Mouse (Mus musculus) heart, adult 18-20 months (tissue): ENCODE results near the gene Cdk4. TPM values are rescaled to one million over a fixed set of nuclear protein-coding genes. Genes with fewer than 3 reads are reported as not detected.
A peak's percentile ranks its signal among the peaks of the same experiment; 100 is the strongest.

Source experiments
- DNase-seq, 2 experiments: peaks; one replicate each; pipeline ENCODE4 v3.0.0; 2021 to 2022; ENCODE audit warnings: mixed read lengths in 1 of 2
- long read RNA-seq, 2 experiments: library from polyadenylated mRNA; stranded (forward); transcript quantifications; one replicate each; pipeline ENCODE4 v2.0.0; 2021
- total RNA-seq, 2 experiments: library from RNA; stranded (reverse); gene quantifications; 2 replicates each; pipeline ENCODE4 v1.2.3; 2021

Gene Cdk4
- 10 to 100 TPM; 81.5 to 84.1 TPM for total RNA-seq
- long read RNA-seq, experiment 1, transcript Cdk4-201 (8 exons, 2,053 nt), result major isoform, 42 of 56 reads
- long read RNA-seq, experiment 1, partial matches to known transcripts, result 1 of 56 reads
- long read RNA-seq, experiment 1, other reads (novel, unspliced or antisense), result 12 of 56 reads
- long read RNA-seq, experiment 2, transcript Cdk4-201 (8 exons, 2,053 nt), result major isoform, 15 of 20 reads
- long read RNA-seq, experiment 2, partial matches to known transcripts, result 1 of 20 reads
- long read RNA-seq, experiment 2, other reads (novel, unspliced or antisense), result 4 of 20 reads

DNA sequence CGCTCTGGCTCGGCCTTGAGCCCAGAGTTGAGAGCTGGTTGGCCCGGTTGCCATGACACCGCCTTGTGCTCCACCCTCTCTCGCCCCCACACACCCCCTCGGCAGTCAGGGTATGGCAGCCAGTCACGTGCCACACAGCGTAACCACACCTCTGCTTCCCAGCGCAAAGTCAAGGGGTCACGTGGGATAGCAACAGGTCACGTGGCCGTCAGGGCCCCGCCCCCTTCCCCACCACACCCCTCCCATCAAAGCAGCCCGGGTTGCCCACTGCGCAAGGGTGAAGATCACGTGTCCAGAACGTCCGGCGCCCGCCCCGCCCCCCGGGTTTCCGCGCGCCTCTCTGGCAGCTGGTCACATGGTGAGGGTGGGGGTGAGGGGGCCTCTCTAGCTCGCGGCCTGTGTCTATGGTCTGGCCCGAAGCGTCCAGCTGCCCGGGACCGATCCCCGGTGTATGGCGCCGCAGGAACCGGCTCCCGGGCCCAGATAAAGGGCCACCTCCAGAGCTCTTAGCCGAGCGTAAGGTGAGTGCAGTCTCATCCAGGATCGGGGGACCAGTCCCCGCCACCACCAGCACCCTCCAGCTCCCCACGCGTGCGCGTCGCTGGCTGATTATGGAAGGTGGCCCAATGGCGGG lies at the start of gene Cdk4:
Gene Cdk4 (plus strand): TSS at position 296 of the 634 bp plus-strand sequence.
- peak; percentile 98 for DNase-seq

DNA sequence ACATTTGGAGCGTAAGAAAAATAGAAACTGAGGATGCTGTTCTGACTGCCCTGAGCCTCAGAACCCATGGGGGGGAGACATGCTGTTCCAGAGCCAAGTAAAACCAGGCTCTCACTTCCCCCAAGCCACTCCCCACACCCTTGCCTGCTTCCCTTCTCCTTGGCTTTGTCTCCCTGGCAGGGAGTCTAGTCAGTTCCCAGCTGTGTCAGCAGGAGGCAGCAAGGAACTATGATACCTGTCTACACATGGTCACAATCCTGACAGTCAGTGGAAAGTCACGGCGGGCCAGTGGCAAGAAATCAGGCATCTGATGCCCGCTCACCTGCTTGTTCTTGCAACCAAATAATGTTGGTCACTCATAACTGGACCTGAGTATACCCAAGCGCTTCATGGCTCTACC lies 46.8 kb upstream of the Cdk4 start:
- no peak for DNase-seq

DNA sequence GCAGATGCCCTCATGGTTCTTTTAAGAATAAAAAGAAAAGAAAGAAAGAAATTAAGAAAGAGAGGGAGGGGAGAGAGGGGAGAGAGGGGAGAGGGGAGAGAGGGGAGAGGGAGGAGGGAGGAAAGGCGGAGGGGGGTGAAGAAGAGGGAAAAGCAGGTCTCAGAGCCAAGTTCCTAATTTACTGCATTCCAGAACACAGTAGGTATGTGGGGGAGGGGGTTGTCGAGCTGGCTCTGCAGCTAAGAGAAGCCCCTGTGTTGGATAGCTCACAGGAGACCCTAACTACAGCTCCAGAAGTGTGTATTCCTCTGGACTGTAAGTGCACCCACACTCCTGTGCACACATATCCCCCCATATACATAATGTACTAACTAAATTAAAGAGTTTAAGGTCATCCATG lies 46.3 kb upstream of the Cdk4 start:
- no peak for DNase-seq

DNA sequence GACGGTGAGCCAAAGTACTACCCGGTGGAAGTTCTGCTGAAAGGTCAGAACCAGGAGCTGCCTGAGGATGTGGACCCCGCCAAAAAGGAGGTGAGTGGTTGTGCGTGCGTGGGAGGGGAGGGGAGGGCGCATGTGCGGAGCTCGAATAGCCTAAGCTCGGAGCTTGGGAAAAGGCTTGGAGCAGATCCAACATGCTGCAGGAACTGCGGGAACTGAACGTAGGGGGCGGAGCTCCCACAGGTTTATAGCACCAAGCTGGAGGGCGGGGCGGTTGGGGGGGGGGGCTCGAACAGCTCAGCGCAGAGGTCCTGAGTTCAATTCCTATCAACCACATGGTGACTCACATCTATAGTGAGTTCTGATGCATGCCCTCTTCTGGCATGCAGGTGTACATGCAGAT lies 44.9 kb upstream of the Cdk4 start:
- DNase-seq, result no peak

DNA sequence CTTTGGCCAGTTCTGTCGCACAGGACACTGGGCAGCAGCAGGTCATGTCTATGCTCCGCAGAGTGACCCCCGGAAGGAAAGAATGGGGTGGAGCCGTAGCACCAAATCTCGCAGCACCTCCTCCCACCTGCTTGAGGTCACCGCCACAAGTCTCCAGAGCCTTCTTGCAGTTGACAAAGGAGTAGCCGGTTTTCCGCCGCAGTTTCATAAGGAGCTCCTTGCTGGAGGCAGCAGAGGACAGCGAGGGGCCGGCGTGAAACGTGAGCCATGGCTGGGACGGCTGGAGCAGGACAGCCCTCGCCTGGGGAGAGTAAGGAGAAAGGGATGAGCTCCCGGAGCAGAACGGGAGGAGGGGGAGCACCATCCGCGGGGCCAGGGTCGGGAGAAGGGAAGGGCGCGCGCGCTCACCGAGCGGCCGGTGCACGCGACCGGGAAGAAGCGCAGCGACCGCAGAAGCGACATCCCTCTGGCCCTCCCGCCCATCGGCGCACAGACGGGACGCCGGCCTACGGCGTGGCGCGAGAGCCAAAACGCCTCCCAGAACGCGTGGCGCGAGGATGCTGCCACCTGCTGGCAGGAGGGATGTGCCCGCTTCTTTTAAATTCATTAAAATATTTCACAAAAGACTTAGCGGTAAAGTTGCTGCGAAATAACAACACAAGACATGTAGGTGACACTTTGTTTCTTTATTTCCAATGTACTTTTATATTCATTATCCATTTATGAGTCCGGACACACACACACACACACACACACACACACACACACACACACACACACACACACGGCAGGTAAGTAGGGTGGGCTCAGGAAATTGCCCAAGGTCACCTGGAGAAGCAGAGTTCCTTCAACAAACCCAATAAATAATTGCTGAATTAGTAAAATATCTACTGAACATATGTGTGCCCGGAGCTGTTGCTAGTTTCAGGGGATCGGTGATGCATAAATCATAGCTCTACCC lies 32.7 kb upstream of the Cdk4 start, which contains the start of gene Tsfm:
Gene Tsfm (minus strand): TSS at position 505 of the 961 bp plus-strand sequence.
- DNase-seq, result peak; percentile 93 to 97

DNA sequence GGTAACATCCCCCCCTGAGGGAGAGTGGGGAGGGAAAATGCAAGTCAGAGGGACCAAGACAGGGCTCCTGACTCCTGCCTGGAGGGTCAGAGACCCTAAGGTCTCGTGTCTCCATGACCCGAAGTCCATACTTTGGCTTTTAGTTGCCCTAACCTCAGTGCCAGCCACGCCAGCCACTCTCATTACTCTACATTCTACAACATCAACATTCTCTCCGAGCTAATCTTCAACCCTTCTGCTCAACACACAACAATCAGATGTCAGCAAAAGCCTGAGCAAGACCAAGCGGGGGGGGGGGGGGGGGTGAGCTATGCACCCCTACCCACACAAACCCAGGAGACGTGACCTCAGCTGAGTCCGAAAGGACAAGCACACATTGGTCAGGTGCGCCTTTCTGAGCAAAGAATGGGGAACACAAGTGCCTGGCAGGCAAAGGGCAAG lies 30.0 kb upstream of the Cdk4 start:
- DNase-seq, result no peak

DNA sequence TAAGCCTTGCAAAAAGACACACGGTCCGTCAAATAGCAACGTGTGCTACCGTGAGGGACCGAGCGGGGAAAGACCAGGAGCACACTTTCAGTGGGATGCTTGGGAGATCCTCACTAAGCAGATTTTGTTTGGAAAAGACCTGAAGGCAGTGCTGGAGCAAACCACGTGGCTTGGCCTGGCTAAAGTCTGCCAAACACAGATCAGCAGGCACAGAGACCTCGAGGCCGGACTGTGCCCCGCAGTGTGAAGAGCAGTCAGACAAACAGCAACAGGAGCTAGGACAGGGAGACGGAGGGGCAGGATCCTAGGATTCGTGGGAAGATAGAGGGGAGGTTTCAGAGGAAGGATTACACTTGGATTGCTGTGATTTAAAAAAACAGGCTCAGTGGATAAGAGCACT lies 27.1 kb upstream of the Cdk4 start:
- DNase-seq, result no peak

DNA sequence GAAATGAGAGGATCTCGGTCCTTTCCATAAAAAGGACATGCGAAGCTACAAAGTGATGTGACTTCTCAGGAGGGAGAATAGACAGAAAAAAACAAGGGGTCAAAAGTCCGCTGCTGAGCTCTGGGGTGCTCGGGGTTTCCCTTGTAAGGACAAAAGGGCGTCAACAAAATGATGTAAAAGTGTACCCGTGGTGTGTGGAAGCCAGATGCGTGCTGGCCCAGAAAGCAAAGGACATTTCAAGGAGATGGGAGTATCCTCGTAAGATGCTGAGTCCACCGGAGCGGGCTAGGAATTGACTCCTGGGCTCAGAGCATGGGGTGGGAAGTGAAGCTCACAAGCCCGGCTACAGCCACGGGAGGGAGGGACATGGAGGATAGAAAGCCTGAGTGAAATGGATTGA lies 25.7 kb upstream of the Cdk4 start:
- no peak for DNase-seq

DNA sequence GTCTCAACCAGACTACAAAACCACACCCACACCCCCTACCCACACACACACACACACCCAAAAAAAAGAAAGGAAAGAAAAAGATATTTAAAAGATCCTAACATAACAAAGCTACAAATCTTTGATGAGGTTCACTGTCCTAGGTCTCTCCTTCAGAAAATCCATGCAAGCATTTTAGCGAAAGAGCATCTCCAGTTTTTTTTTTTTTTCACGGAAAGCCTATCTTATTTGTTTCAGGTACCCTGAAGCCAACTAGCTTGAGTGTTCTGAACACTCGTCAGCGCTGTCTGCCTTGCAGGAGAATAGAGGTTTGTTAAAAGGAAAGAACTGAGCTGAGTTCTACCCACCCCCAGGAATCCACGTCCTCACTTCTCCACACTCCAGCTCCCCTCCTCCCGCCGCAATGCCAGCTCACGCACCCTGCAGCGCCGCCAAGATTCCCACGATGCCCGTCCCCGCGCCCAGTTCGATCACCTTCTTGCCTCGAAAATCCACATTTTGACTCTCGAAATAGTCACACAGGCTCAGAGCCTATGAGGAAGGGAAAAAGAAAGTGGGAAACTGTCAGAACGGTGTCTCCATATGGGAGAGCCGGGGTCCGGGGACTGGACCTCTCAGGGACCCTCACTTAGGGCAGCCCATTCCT lies 22.6 kb upstream of the Cdk4 start:
- no peak for DNase-seq

DNA sequence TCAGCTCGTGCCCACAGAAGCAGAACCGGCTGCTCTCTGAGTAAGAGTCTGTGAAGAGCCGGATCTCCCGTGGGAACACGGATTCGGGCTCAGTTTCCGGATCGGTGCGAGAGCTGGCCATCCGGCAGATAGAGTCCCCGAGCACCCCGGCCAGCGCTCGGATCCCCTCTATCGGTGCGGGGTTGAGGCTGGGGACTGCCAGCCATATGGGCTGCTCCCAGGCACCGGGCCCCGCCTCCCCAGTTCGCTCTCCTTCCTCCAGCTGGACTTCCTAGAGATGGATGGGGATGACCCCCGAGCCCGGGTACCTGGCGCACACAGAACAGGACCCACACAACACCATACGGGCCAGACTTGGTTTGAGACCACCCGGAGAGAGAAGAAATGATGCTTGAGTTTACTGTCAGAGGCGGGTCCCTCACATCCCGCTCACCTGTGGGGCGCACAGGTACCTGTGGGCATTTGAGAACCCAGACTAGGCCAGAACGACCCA lies 22.0 kb upstream of the Cdk4 start, which contains the start of the genes Mettl1 and Eef1akmt3:
Gene Mettl1 (plus strand): TSS at position 141 of the 493 bp plus-strand sequence.
Gene Eef1akmt3 (minus strand): TSS at position 240 of the 493 bp plus-strand sequence.
- peak in 1 of 2 experiments; percentile 29 for DNase-seq

DNA sequence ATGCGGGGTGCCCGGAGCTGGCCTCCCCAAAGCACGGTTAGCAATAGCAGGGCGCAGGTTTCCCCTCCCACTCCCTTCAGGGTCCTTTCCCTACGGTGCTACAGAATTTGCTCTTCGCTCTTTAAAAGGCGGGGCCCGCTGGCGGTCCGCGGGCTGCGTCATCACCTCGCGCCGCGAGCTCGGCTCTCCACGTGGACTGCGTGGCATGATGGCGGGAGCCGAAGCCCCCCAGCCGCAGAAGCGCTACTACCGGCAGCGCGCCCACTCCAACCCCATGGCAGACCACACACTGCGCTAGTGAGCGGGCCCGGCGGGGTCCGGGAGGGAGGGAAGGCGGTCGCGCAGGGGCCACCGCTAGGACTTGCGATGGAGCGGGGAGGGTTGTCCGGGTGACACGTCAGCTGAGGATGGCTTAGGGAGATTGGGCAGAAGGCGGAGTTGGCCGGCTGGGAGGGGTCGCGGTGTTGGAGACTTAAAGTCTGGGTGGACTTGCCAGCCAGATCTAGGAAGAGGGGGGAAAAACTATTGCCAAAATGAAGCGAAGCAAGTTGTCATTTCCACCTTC lies 21.5 kb upstream of the Cdk4 start:
- DNase-seq, result peak; percentile 88 to 94

DNA sequence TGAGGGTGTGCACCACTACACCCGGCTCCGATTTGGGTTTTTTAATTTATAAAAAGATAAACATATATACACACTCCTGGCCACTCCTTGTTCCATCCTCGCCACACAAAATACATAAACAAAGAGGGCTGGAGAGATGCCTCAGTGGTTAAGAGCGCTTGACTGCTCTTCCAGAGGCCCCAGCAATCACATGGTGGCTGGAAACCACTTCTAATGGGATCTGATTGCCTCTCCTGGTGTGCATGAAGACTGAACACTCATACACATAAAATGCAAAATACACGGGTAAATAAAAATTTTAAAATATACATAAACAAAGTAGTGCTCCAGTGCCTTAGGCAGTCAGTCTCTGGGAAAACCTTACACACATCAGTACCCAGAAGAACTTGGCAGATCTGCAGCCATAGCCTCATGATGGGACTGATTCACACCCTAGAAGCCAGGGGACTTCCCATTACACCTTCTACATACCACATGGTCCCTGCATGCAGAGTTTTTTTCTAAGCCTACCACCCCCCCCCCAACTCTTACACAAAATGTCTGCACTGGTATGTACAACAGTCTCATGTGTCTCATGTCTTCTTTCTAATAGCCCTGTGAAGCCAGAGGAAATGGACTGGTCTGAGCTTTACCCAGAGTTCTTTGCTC lies 20.7 kb upstream of the Cdk4 start:
- DNase-seq, result no peak

DNA sequence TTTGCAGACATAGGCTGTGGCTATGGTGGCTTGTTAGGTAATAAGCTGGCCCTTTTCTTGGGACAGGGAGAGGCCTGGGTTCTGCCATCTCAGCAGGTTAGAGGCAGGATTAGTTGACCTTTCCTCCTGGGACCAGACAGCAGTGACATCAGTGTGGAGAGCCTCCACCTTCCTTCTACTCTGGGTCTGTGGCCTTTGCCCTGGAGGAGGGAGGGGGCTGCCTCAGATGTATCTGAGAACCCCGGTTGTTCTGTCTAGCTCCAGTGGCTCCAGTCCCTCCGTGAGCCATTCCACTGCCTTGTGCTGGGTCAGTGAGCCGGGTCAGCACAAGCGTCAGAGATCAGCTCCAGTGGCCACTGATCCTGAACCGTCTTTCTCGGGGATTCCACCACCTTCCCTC lies 20.1 kb upstream of the Cdk4 start:
- DNase-seq, result no peak

DNA sequence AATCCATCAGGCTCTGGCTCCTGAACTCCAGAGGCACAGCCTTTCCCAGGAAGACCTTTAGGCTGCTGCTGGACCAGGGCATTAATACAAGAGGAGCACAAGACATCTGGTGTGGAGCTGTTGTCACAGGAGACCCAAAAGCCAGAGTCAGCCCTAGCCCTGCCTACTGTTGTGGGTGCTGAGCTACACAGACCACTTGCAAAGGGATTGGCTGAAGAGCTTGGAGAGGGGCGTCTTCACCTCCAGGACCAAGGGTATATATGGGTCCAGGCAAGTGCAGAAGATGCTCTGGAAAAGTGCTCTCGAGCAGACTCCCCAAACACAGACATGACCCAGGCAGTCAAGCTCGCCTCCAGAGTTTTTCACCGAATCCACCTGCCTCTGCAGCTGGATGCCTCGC lies 15.4 kb upstream of the Cdk4 start, which contains the start of gene Cyp27b1:
Gene Cyp27b1 (plus strand): TSS at position 297 of the 400 bp plus-strand sequence.
- no peak for DNase-seq

DNA sequence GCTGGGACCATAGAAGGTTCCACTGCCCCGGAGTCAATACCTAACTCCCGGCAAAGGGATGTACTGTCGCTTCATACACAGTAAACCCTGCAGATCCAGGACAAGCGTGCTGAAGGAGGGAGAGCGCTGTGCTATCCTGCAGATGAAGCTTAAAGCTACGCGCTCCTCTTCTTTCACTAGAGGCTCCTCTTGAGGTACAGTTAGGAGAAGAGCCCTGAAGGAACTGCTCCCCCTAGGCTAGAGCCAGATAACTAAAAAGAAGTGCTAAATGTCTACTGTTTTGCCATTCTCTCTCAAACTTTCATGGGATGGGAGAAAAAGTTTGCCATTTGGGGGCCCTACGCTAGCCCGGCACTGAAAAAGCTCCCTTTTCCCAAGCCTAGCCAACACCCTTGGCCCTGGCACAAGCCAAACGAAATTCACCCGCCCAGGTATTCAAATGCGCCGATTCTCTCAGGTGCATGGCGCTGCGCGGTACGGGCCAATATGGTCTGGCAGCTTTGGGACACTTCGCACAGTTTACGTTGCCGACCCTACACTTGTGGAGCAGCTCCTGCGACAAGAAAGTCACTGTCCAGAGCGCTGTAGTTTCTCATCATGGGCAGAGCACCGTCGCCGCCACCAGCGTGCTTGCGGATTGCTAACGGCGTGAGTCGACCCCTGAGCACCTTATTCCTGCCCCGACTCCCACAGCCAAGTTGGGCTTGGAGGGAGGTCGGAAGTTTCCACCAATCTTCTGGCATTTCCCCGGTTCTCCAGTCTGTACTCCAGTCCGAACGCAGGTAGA lies 14.5 kb upstream of the Cdk4 start:
- no peak for DNase-seq

DNA sequence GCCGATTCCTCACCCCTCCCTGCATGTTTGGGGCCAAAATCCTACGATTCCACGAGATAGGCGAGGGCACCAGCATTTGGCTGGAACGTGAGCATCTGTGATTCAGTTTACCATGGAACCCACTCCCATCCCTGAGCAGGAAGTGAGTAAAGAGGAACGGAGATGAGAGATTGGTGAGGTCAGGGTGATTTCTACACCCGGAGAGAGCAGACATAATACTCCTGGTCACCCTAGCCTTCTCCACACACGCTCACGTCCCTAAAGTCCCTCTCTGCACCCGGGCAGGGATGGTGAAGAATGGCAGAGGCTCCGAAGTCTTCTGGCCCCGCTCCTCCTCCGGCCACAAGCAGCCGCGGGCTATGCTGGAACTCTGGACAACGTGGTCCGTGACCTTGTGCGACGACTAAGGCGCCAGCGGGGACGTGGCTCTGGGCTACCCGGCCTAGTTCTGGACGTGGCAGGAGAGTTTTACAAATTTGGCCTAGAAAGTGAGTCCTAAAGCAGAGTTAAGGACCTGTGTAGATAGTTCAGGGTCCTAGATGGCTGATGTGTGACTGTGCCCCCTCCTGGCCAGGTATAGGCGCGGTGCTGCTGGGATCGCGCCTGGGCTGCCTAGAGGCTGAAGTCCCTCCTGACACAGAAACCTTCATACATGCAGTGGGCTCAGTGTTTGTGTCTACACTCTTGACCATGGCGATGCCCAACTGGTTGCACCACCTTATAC lies 13.8 kb upstream of the Cdk4 start:
- no peak for DNase-seq

DNA sequence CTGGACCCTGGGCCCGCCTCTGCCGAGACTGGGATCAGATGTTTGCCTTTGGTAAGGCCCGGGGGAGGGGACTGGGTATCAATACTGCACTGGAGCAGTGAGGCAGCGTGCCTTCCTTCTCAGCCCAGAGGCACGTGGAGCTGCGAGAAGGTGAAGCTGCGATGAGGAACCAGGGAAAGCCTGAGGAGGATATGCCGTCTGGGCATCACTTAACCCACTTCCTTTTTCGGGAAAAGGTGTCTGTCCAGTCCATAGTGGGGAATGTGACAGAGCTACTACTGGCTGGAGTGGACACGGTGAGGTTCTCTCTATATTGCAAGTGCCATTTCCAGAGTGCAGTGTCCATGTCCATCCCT lies 13.2 kb upstream of the Cdk4 start:
- no peak for DNase-seq

DNA sequence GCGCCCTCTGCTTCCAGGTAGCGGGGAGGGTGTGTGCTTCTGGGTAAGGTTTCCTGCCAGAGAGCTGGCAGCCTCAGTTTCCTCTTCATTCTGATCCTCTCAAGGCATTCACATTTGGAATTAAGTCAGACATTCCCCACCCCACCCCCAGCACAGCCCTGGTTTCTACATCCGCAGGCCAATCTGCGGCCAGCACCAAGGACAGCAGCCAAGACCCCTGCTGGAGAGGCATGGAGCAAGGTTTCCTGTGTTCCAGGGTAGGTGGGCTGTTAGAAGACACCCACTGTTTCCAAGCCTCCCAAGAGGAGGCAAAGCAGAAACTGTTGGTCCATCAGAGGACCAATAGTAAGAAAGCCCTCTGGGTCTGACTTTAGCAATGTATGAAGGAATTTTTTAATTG lies 8.7 kb upstream of the Cdk4 start:
- DNase-seq, result no peak

DNA sequence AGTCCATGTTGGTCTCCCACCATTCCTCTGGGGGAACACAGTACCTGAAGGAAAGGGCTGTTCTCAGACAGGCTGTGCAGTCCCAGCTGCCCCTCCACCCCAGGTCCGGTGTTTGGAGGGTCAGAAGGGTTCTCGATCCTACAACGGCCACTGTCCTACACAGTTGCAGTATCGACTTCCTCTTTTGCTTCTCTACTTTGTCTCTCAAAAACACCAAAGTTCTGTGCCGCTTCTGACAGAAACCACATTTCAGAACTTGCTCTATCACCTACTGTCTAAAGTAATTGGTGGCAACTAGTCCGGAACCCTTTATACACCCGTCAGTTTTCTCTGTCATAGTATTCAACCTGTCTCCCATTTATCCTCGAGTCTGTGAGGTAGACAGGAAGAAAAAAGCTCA lies 7.9 kb upstream of the Cdk4 start:
- no peak for DNase-seq
